Mouse (Mus musculus): ENCODE results near the gene Dynlt1f. TPM values are rescaled to one million over a fixed set of nuclear protein-coding genes. Genes with fewer than 3 reads are reported as not detected.
"Not testable (repeated sequence)": the region's sequence is repeated elsewhere in the genome, so short reads cannot be mapped to it uniquely, and the experiment has no call there.

Dynlt1f gene
- 323 and 342 TPM in 2 replicates for polyA plus RNA-seq (2014; fragmentation: Nextera tagmentation; extraction: Ambion mirVana)

- 5% methylated on average over 19 of the region's 33 CpGs for WGBS
These were observed at the start of gene Dynlt1f for GRCm38 (mm10) chr17:6655567-6656281. Dynlt1f (minus strand) TSS chr17:6655900.

DNA sequence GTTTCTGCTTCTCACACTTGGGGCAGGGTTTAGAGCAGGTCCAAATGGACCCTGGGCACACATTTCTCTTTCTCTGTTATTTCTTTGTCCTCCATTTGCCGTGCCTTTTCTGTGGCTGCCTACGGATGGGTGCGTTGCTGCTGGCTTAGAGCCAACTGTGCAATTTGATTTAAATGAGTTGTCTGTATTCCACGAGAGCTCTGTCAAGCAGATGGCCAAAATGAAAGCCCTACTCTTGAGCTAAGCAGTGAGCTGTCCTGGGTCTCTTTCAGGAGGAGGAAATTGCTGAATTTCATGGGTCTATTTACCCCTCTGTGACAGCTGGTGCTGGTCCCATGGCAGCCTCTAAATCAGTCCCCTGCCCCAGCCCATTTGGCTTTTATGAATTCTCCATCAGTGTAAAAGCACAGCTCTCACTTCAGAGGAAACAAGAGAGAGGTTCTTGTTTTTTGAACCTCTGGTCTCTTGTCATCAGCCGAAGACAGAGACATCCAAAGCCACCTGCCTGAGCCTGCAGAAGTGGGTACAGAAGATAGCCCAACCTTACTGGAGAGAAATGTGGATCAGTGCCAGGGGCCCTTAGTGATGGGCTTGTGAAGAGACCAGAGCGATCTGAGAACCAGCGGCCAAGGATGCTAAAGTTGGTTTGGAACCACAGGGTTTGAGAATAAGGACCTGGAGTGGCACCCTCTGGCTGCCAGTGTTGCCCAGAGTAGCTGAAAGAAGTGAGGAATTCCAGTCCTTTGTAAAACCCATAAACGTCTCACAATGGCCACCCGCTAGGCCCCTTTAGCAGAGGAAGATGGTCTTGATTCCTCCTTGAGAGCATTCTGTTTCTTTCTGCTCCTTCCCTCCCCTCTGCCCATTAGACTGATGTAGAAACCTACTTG is 47.9 kb upstream of the Dynlt1f start:
- 71% methylated on average over 8 of the region's 9 CpGs for WGBS
- peak; percentile 45; the same call in 1 of the 2 replicates for ATAC-seq (ENCODE audit: insufficient number of reproducible peaks, low FRiP score, low TSS enrichment, low read depth)
- not testable (repeated sequence) for H3K27me3 ChIP-seq (ENCODE audit: control insufficient read depth, insufficient read depth, low read length); H3K4me1 ChIP-seq (ENCODE audit: control insufficient read depth, insufficient read depth, low read length); H3K27ac ChIP-seq (replicated peaks; ENCODE audit: low read depth, low read length); H3K4me3 ChIP-seq (ENCODE audit: low read depth, low read length); H3K36me3 ChIP-seq (ENCODE audit: control insufficient read depth, insufficient read depth, low read length); DNase-seq (ENCODE audit: low spot score); H3K9me3 ChIP-seq (ENCODE audit: control insufficient read depth, low read length); H3K9ac ChIP-seq (ENCODE audit: low read length); H3K4me2 ChIP-seq (ENCODE audit: low read depth, severe bottlenecking)

More at GRCm38 (mm10) chr17:6655567-6656281, at the start of gene Dynlt1f:
- DNase-seq (ENCODE audit: low spot score) (peak; percentile 45), ATAC-seq (ENCODE audit: insufficient number of reproducible peaks, low FRiP score, low TSS enrichment, low read depth) (peak; percentile 92)
- Histone ChIP-seq H3K4me3 (ENCODE audit: low read depth, low read length) (peak within 1 kb of the TSS; percentile 39), H3K9ac (ENCODE audit: low read length) (peak within 1 kb of the TSS; percentile 63), H3K4me2 (ENCODE audit: low read depth, severe bottlenecking) (peak within 1 kb of the TSS; percentile 31), H3K27ac (replicated peaks; ENCODE audit: low read depth, low read length) (peak within 1 kb of the TSS; percentile 30; the same call in 1 of the 2 replicates)
- H3K9me3 ChIP-seq (ENCODE audit: control insufficient read depth, low read length); H3K27me3 ChIP-seq (ENCODE audit: control insufficient read depth, insufficient read depth, low read length); H3K4me1 ChIP-seq (ENCODE audit: control insufficient read depth, insufficient read depth, low read length); H3K36me3 ChIP-seq (ENCODE audit: control insufficient read depth, insufficient read depth, low read length): not testable (repeated sequence)

DNA sequence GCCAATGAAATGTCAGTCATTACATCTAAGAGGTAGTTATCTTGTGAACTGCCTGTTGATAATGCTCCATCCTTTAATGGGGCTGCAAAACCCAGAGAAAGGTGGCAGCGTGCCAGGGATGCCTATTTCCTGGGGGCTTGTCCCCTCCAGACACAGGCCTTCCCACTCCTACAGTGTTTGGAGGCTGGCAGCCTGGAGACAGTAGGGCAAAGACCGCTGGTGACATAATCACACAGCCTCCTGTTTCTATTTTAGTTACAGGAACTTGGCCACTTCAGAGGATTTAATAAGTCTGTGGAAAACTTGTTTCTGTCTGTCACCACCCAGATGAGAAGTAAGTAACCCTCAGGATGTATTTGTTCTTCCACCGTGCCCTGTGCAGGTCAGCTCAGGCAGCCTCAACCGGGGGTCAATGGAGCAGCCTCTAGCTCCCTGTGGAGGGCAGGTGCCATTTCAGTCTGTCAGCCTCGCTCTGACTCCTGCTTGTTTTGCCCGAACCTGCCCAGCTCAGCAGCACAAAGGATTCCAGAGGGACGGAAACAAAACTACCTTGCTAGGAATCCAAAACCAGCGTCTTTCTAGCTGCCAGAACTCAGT is 47.0 kb upstream of the Dynlt1f start:
- not testable (repeated sequence) for H3K9me3 ChIP-seq (ENCODE audit: control insufficient read depth, low read length); H3K27ac ChIP-seq (replicated peaks; ENCODE audit: low read depth, low read length); H3K4me3 ChIP-seq (ENCODE audit: low read depth, low read length); H3K36me3 ChIP-seq (ENCODE audit: control insufficient read depth, insufficient read depth, low read length); DNase-seq (ENCODE audit: low spot score); H3K4me1 ChIP-seq (ENCODE audit: control insufficient read depth, insufficient read depth, low read length); H3K9ac ChIP-seq (ENCODE audit: low read length); H3K27me3 ChIP-seq (ENCODE audit: control insufficient read depth, insufficient read depth, low read length); H3K4me2 ChIP-seq (ENCODE audit: low read depth, severe bottlenecking); ATAC-seq (ENCODE audit: insufficient number of reproducible peaks, low FRiP score, low TSS enrichment, low read depth)
- WGBS = 68% methylated on average over 2 of the region's 8 CpGs

- H3K9ac ChIP-seq (ENCODE audit: low read length); H3K4me2 ChIP-seq (ENCODE audit: low read depth, severe bottlenecking); H3K9me3 ChIP-seq (ENCODE audit: control insufficient read depth, low read length); H3K27me3 ChIP-seq (ENCODE audit: control insufficient read depth, insufficient read depth, low read length); DNase-seq (ENCODE audit: low spot score); ATAC-seq (ENCODE audit: insufficient number of reproducible peaks, low FRiP score, low TSS enrichment, low read depth); H3K36me3 ChIP-seq (ENCODE audit: control insufficient read depth, insufficient read depth, low read length); H3K4me1 ChIP-seq (ENCODE audit: control insufficient read depth, insufficient read depth, low read length); H3K27ac ChIP-seq (replicated peaks; ENCODE audit: low read depth, low read length); H3K4me3 ChIP-seq (ENCODE audit: low read depth, low read length): not testable (repeated sequence)
- 67% methylated on average over 3 of the region's 7 CpGs for WGBS
These were observed 44.4 kb upstream of the Dynlt1f start for GRCm38 (mm10) chr17:6700077-6700476.

- not testable (repeated sequence) for H3K9me3 ChIP-seq (ENCODE audit: control insufficient read depth, low read length); H3K27me3 ChIP-seq (ENCODE audit: control insufficient read depth, insufficient read depth, low read length); H3K4me2 ChIP-seq (ENCODE audit: low read depth, severe bottlenecking); DNase-seq (ENCODE audit: low spot score); H3K4me3 ChIP-seq (ENCODE audit: low read depth, low read length); H3K36me3 ChIP-seq (ENCODE audit: control insufficient read depth, insufficient read depth, low read length); H3K4me1 ChIP-seq (ENCODE audit: control insufficient read depth, insufficient read depth, low read length); ATAC-seq (ENCODE audit: insufficient number of reproducible peaks, low FRiP score, low TSS enrichment, low read depth); H3K9ac ChIP-seq (ENCODE audit: low read length); H3K27ac ChIP-seq (replicated peaks; ENCODE audit: low read depth, low read length)
- WGBS = 94% methylated on average over 8 of the region's 9 CpGs
These were observed 43.8 kb upstream of the Dynlt1f start for GRCm38 (mm10) chr17:6699502-6699901.

GRCm38 (mm10) chr17:6697224-6697775 is 41.6 kb upstream of the Dynlt1f start:
- H3K4me2 ChIP-seq (ENCODE audit: low read depth, severe bottlenecking); H3K4me1 ChIP-seq (ENCODE audit: control insufficient read depth, insufficient read depth, low read length); H3K4me3 ChIP-seq (ENCODE audit: low read depth, low read length); H3K9me3 ChIP-seq (ENCODE audit: control insufficient read depth, low read length); H3K36me3 ChIP-seq (ENCODE audit: control insufficient read depth, insufficient read depth, low read length); H3K27ac ChIP-seq (replicated peaks; ENCODE audit: low read depth, low read length); H3K9ac ChIP-seq (ENCODE audit: low read length); H3K27me3 ChIP-seq (ENCODE audit: control insufficient read depth, insufficient read depth, low read length): not testable (repeated sequence)
- DNase-seq (ENCODE audit: low spot score) = peak; percentile 29
- peak; percentile 55; the same call in 1 of the 2 replicates for ATAC-seq (ENCODE audit: insufficient number of reproducible peaks, low FRiP score, low TSS enrichment, low read depth)
- WGBS = 50% methylated on average over 3 of the region's 4 CpGs

DNA sequence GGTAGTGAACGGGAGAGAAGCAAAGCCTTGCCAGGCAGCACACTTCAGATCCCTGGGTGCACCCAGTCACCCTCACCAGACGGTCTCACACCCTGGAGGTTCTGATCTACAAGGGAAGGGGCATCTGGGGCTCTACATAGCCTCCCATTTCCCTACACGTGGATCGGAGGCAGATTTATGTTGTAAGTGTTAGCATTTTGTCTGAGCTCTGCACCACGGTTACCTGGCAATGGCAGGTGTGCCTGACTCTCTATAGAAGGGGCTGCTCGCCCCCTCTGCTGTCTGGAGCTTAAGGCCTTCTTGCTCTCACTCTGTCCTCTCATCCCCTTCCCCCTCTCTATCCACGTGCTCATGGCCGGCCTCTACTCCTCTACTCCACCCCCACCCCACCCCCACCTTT is 40.8 kb upstream of the Dynlt1f start:
- not testable (repeated sequence) for H3K27me3 ChIP-seq (ENCODE audit: control insufficient read depth, insufficient read depth, low read length); H3K9me3 ChIP-seq (ENCODE audit: control insufficient read depth, low read length); H3K36me3 ChIP-seq (ENCODE audit: control insufficient read depth, insufficient read depth, low read length); DNase-seq (ENCODE audit: low spot score); H3K4me2 ChIP-seq (ENCODE audit: low read depth, severe bottlenecking); H3K9ac ChIP-seq (ENCODE audit: low read length); ATAC-seq (ENCODE audit: insufficient number of reproducible peaks, low FRiP score, low TSS enrichment, low read depth); H3K4me1 ChIP-seq (ENCODE audit: control insufficient read depth, insufficient read depth, low read length); H3K27ac ChIP-seq (replicated peaks; ENCODE audit: low read depth, low read length); H3K4me3 ChIP-seq (ENCODE audit: low read depth, low read length)
- 61% methylated on average over 8 of the region's 8 CpGs for WGBS

DNA sequence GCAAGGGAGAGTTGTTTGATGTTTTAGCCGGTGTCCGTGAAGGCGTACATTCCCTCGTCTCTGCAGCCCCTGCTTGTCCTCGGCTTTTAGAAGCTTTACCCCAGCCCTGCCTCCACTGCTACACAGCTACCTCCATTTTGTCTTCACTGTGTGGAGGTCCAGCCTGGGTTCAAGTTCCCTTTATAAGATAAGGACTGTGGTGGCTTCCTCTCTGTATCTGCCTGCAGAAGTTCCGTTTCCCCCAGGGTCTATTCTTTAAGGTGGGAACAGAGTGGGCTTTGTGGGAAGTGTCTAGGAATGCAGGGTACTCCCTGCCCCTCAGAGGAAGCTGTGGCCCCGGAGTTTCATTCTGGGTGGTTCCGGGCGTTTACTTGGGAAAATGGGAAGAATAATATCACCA is 40.0 kb upstream of the Dynlt1f start:
- H3K4me3 ChIP-seq (ENCODE audit: low read depth, low read length); DNase-seq (ENCODE audit: low spot score); H3K4me1 ChIP-seq (ENCODE audit: control insufficient read depth, insufficient read depth, low read length); H3K27ac ChIP-seq (replicated peaks; ENCODE audit: low read depth, low read length); ATAC-seq (ENCODE audit: insufficient number of reproducible peaks, low FRiP score, low TSS enrichment, low read depth); H3K36me3 ChIP-seq (ENCODE audit: control insufficient read depth, insufficient read depth, low read length); H3K9me3 ChIP-seq (ENCODE audit: control insufficient read depth, low read length); H3K4me2 ChIP-seq (ENCODE audit: low read depth, severe bottlenecking); H3K9ac ChIP-seq (ENCODE audit: low read length); H3K27me3 ChIP-seq (ENCODE audit: control insufficient read depth, insufficient read depth, low read length): not testable (repeated sequence)
- 81% methylated on average over 9 of the region's 9 CpGs for WGBS

All from limb, embryonic 11.5 days (tissue).